Mouse (Mus musculus): ENCODE data around the gene Ppp1r3d.

GRCm38 (mm10) chr2:178460353-178460752, 46.1 kb upstream of the Ppp1r3d start:
- TF ChIP-seq CTCF (IDR thresholded peaks at IDR 0.05; ENCODE audit: extremely low read depth, insufficient read length, insufficient replicate concordance, low read depth, low read length), result no peak
- TF ChIP-seq POLR2A (IDR thresholded peaks at IDR 0.05; ENCODE audit: low read depth, low read length), result no peak
